Mouse (Mus musculus) erythroblast, embryonic 14.5 days (primary cell): ENCODE data around the gene Dnah8.

Experiments used
- GATA1 ChIP-seq: IDR thresholded peaks from 2 replicates; pipeline ENCODE4 v1.6.1; 2012; ENCODE audit warnings: low read length, inconsistent platforms, mixed read lengths
- TAL1 ChIP-seq: IDR thresholded peaks from 3 replicates; pipeline ENCODE4 v1.6.1; 2012; ENCODE audit warnings: low read length, inconsistent platforms, mixed read lengths

DNA sequence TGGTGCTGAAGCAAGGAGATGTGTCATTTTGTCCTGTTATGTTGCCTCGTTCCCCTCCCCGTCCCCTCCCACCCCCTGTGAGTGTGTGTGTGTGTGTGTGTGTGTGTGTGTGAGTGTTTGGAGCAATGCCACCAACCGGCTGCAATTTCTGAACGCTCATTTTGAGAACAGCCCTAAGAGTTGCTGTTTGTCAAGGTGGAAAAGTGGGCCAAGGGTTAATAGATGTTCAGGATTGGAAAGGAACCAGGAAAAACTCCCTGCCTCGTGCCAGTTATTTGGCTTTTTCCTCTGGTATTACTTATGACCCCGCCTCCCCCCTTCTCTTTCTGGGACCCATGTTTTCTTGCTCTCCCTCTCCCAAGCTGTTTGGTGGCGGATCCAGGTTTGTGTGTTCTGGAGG lies 236.5 kb downstream of the Dnah8 start:
- no peak for TF ChIP-seq GATA1
- TF ChIP-seq TAL1: no peak
